Mouse (Mus musculus): ENCODE measurements around the gene Foxred2. TPM values are rescaled to one million over a fixed set of nuclear protein-coding genes. Genes with fewer than 3 reads are reported as not detected.

Foxred2 gene
- total RNA-seq, 2 experiments from 2014 or later: 0.67 to 1.3 TPM

DNA sequence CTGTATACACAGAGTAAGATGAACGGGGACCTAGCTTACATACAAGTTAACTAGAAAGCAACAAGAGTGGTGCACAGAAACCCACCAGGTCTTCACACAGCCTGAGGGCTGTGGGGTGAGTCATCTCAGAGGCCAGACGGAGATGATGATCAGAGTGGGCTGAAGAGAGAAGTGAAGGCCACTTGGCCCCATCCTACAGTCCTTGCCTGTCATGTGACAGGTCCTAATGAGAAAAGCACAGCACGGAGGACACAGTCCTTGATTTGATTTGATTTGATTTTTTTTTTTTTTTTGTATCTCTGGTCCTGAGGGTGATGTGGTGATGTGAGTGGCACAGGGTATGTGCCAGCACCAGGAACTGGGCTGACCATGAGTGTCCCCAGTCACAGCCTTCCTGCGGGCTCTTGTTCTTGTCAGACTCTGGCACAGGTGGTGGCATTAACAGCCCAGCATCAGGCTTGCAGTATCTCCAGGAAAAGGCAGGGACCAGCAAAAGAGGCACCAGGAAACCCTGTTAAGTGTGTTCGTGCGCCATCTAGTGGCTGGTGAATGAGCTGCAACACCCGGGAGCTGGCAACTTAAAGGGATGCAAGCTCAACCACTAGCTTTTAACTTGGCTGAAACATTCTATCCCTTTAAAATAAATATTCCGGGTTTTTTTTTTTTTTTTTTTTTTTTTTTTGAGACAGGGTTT is 39.5 kb downstream of the Foxred2 start:
- peak; percentile 89 to 97 for DNase-seq

DNA sequence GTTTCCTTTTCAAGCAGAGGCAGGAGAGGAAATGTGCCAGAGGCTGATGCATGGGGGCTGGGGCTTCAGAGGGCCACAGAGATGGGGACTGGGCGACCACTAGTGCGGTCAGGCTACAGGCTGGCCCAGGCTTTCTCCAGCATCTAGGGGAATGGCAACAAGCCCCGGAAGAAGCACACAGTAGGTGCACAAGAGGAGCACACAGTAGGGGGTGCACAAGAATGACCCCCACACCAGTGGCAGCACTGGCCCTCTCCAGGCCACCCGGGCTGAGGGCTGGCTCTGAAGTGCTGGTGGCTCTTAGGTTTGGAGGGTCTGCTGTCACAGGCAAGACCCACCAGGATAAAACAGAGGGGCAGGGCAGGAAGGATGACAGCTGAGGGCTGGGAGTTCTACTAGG is 41.2 kb downstream of the Foxred2 start:
- no peak for DNase-seq

GRCm38 (mm10) chr15:77914507-77914906 is 42.0 kb downstream of the Foxred2 start:
- DNase-seq: no peak

DNA sequence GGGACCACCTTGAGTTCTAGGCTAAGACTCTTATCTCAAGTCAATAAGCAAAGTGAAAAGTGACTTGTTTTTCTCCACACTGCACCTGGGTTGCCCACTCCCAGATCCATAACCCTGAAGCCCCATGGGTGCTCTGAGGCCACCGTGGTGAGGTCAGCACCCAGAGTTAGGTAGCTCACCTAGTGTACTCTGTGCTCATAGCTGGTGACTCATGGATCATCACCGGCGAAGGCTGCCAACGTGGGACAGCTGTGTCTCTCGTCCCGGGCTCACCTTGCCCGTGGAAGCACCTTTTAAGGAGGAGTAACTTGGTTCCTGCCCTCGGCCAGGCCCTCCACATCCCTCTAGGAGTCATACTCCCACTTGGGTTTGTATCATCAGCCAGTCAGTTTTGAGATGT is 43.5 kb downstream of the Foxred2 start:
- DNase-seq: no peak

- no peak for DNase-seq
Observed at GRCm38 (mm10) chr15:77912585-77912984, 43.9 kb downstream of the Foxred2 start.

GRCm38 (mm10) chr15:77912048-77912447 is 44.5 kb downstream of the Foxred2 start:
- peak in 1 of 2 experiments; percentile 75 for DNase-seq

- peak; percentile 49 to 65 for DNase-seq
Observed at GRCm38 (mm10) chr15:77911065-77911464, 45.5 kb downstream of the Foxred2 start.

DNA sequence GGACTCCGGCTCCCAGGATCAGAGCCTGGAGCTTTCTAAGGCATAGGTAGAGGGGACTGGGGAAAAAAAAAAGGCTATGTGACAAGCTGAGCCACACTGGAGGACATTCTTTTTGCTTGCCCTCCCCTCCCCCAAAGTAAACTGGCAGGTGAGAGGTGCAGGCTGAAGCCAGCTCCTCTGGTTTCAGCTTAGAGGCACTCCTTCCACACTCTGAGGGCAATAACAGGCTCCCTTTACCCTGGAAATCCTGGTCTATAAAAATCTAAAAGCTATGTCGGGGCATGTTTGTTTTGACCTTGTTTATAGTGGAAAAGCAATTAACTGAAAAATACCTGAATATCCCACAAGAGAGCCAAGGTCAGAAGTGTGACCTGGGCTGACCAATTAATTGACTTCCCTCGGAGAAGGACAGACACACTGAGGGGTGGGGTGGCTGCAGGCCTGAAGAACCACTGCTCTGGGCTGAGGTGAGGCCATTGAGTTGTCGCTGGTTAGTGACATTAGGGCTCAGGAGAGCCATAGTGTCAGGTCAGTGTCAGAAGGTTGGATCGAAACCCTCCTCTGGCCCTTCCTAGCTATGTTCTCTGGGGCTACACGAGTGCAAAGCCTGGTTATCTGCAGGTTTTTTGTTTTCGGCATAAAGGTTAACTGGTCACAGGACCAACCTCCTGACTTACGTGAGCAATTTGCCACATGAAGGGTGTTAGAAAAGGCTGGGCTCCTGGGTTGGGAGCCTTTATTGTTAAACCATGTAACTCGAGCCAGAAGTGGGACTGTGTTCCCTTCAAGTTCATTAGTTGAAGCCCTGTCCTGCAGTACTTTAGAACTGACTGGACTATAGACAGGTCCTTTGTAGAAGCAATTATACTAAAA is 48.6 kb downstream of the Foxred2 start:
- DNase-seq: no peak

GRCm38 (mm10) chr15:77906545-77906944 is 50.0 kb downstream of the Foxred2 start:
- DNase-seq: no peak

DNA sequence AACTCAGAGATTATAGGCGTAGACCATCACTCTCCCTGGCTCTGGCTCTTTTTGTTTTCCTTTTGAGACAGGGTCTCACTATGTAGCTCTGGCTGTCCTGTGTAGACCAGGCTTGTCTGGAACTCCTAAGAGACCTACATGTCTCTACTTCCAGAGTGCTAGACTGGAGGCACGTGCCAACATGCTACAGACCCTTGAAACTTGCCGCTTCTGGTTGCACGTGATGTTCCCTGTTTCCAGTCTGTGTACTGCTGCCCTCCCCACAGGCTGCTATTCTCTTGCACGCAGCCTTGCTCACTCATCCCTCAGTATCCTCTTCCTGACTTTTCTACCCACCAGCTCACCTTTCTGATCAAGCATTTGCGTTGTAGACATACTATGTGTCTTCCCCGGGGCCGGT is 50.4 kb downstream of the Foxred2 start:
- DNase-seq: no peak

DNA sequence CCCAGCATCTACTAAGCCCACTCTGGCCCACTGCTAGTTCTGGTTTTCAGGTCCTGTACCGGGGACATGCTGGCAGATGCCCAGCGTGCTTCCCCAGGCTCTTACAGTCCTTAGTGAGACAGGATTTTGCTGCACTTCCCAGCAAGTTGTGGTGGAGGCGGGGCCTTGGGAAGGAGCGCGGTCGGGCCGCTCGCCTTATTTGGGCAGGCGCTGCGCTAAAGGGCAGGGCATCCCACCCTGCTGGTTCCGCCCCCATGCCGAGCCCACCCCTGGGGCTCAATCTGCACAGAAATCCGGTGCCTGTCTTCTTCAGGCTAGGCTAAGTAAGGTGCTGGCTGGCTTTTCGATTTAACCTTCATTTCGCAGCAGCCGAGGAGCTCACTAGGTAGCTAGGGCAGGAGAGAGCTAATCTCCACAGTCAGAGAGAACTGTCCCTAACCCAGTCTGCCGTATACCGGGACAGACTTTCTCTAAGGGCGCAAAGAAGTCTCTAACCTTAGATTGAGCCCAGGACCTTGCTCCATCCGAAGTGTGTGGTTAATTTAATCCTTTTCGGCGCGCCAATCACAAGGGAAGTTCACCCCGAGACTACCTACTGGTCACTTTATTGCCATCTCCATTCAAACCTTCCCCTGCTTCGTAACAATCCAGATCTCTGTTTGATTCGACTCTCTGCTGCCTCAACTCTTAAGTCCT is 51.1 kb downstream of the Foxred2 start:
- DNase-seq: peak; percentile 81 to 86

GRCm38 (mm10) chr15:77904363-77904892 is 52.1 kb downstream of the Foxred2 start:
- DNase-seq: no peak

- DNase-seq: peak in 1 of 2 experiments; percentile 52
Observed at GRCm38 (mm10) chr15:77903176-77903575, 53.3 kb downstream of the Foxred2 start.

GRCm38 (mm10) chr15:77894926-77895325 is 61.6 kb downstream of the Foxred2 start:
- no peak for DNase-seq

- DNase-seq: no peak
Observed at GRCm38 (mm10) chr15:77893292-77893691, 63.2 kb downstream of the Foxred2 start.

GRCm38 (mm10) chr15:77892420-77892819 is 64.1 kb downstream of the Foxred2 start:
- no peak for DNase-seq

GRCm38 (mm10) chr15:77891766-77892165 is 64.8 kb downstream of the Foxred2 start:
- peak; percentile 54 to 74 for DNase-seq

Other genes starting within 250 kb of the Foxred2 start
- under 1 TPM in 1 of 2 experiments, not detected in 1; 0.46 TPM for gene Apol9b, start 227.7 kb downstream of the Foxred2 start, total RNA-seq (2021)
- gene Apol8, start 199.7 kb downstream of the Foxred2 start, total RNA-seq (2021): not detected
- 100 to 1,000 TPM; 117 to 119 TPM for gene Myh9, start 114.5 kb downstream of the Foxred2 start, total RNA-seq (2021)
- 100 to 1,000 TPM; 291 to 304 TPM for gene Txn2, start 27.7 kb downstream of the Foxred2 start, total RNA-seq (2021)
- gene Eif3d, start 14.1 kb upstream of the Foxred2 start, total RNA-seq (2021): 10 to 100 TPM; 67.3 to 67.9 TPM
- gene Cacng2, start 163.3 kb upstream of the Foxred2 start, total RNA-seq (2021): not detected
- 10 to 100 TPM in 1 of 2 experiments, 1 to 10 TPM in 1; 8.2 to 11.6 TPM for gene Ift27, start 217.4 kb upstream of the Foxred2 start, total RNA-seq (2021)
- under 1 TPM; 0.57 to 0.93 TPM for gene Pvalb, start 249.7 kb upstream of the Foxred2 start, total RNA-seq (2021)

Data from heart, adult 18-20 months (tissue).